Mouse (Mus musculus) olfactory bulb, adult 2 months (tissue): ENCODE data around the gene Lrrc34.

Experiments used
- CTCF ChIP-seq: fragments of 200-500 bp; IDR thresholded peaks from 2 replicates; pipeline ENCODE4 v1.5.1; 2012; ENCODE audit warnings: low read depth, mild to moderate bottlenecking, low read length, moderate library complexity; ENCODE audit not compliant: insufficient read depth
- POLR2A ChIP-seq: fragments of 200-500 bp; IDR thresholded peaks from 2 replicates; pipeline ENCODE4 v1.6.1; 2012; ENCODE audit warnings: mild to moderate bottlenecking, low read depth, low read length, moderate library complexity; ENCODE audit not compliant: insufficient read depth

DNA sequence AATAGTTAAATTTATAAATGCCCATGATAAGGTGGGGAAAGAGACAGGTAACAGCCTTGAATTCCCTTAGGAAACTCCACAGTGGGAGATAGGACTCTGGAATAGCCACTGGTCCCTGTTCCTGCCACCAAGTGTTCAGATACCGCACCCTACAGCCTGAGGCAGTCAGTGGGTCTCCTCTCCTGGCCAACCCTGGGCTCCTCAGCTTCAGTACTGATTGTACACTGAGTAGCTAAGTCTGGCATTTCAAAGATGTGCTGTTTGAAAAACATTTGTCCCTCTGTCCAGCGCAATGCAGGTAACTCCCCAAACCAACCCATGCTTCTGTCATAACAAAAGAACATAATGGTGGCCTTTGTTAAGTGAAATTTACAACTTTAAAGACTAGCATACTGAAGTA is 48.0 kb upstream of the Lrrc34 start:
- TF ChIP-seq CTCF = no peak
- no peak for TF ChIP-seq POLR2A
